Mouse (Mus musculus) MEL (cell line): ENCODE results near the gene Nptn.

Experiments
- CTCF ChIP-seq, 3 experiments: IDR thresholded peaks in 2 of 3; conservative IDR thresholded peaks in 1 of 3; 2 replicates each; pipeline ENCODE4 v1.5.1; 2011 to 2012; ENCODE audit warnings: low read length in 3 of 3, low read depth in 2 of 3, mild to moderate bottlenecking in 2 of 3, improper control_type of control experiment in 1 of 3, inconsistent platforms in 1 of 3, mixed read lengths in 1 of 3, moderate library complexity in 1 of 3; ENCODE audit not compliant: control insufficient read depth in 1 of 3, insufficient read depth in 1 of 3, poor library complexity in 1 of 3, severe bottlenecking in 1 of 3
- E2F4 ChIP-seq: IDR thresholded peaks from 2 replicates; pipeline ENCODE4 v1.6.1; 2011; ENCODE audit warnings: low read depth, low read length, improper control_type of control experiment, borderline replicate concordance
- EP300 ChIP-seq, 2 experiments: IDR thresholded peaks; 2 replicates each; pipeline ENCODE4 v1.6.1; 2011; ENCODE audit warnings: improper control_type of control experiment in 2 of 2, low read length in 2 of 2, low read depth in 1 of 2, mild to moderate bottlenecking in 1 of 2
- KAT2A ChIP-seq: conservative IDR thresholded peaks from 2 replicates; pipeline ENCODE4 v1.6.1; 2012; ENCODE audit warnings: low read depth, low read length, improper control_type of control experiment, inconsistent platforms
- MAFK ChIP-seq: IDR thresholded peaks from 2 replicates; pipeline ENCODE4 v1.6.1; 2011; ENCODE audit warnings: low read depth, mild to moderate bottlenecking, low read length, improper control_type of control experiment, borderline replicate concordance
- POLR2A ChIP-seq, 2 experiments: IDR thresholded peaks; 2 replicates each; pipeline ENCODE4 v1.6.1; 2011 to 2012; ENCODE audit warnings: low read length in 2 of 2, mild to moderate bottlenecking in 2 of 2, control low read depth in 1 of 2, improper control_type of control experiment in 1 of 2, low read depth in 1 of 2, moderate library complexity in 1 of 2; ENCODE audit not compliant: control insufficient read depth in 1 of 2, insufficient read depth in 1 of 2, poor library complexity in 1 of 2
- RCOR1 ChIP-seq: IDR thresholded peaks from 2 replicates; pipeline ENCODE4 v1.6.1; 2012; ENCODE audit warnings: low read depth, mild to moderate bottlenecking, inconsistent platforms, low read length, improper control_type of control experiment
- ZMIZ1 ChIP-seq: IDR thresholded peaks from 2 replicates; pipeline ENCODE4 v1.6.1; 2012; ENCODE audit warnings: low read depth, mild to moderate bottlenecking, inconsistent platforms, low read length, improper control_type of control experiment, moderate library complexity
- ZNF384 ChIP-seq: IDR thresholded peaks from 2 replicates; pipeline ENCODE4 v1.6.1; 2012; ENCODE audit warnings: low read depth, mild to moderate bottlenecking, inconsistent platforms, low read length, improper control_type of control experiment

- TF ChIP-seq CTCF (IDR thresholded peaks at IDR 0.05 in 2 of 3, conservative IDR thresholded peaks at IDR 0.05 in 1 of 3; ENCODE audit: control insufficient read depth in 1 of 3, insufficient read depth in 1 of 3, low read depth in 2 of 3, low read length in 3 of 3, poor library complexity in 1 of 3, severe bottlenecking in 1 of 3) (no peak), MAFK (no peak), ZNF384 (no peak), POLR2A (IDR thresholded peaks at IDR 0.05; ENCODE audit: control insufficient read depth in 1 of 2, insufficient read depth in 1 of 2, low read depth in 1 of 2, low read length in 2 of 2, poor library complexity in 1 of 2) (no peak), ZMIZ1 (no peak), RCOR1 (no peak), EP300 (IDR thresholded peaks at IDR 0.05; ENCODE audit: low read depth in 1 of 2, low read length in 2 of 2) (no peak), E2F4 (no peak), KAT2A (no peak)
Measured at GRCm38 (mm10) chr9:58648406-58649264, 66.6 kb downstream of the Nptn start.
